Mouse (Mus musculus) myocyte (in vitro differentiated cells): ENCODE measurements at regions not wholly inside any gene's neighbourhood (a gene's known extent, or its start where the extent isn't known, plus 50 kb on each side); places are given as distances from the start of the nearest gene placed in this dataset.

ENCODE experiments used
- H3K27me3 ChIP-seq: one replicate; pipeline ENCODE4 v1.6.1; 2011; ENCODE audit not compliant: control insufficient read depth, insufficient read depth, insufficient read length
- H3K36me3 ChIP-seq: one replicate; pipeline ENCODE4 v1.6.1; 2011; ENCODE audit not compliant: control insufficient read depth, insufficient read depth
- H3K4me2 ChIP-seq: one replicate; pipeline ENCODE4 v1.6.1; 2011; ENCODE audit warnings: low read depth, control low read depth
- H3K4me3 ChIP-seq: one replicate; pipeline ENCODE4 v1.5.1; 2011; ENCODE audit warnings: mild to moderate bottlenecking, control low read depth, moderate library complexity
- H3K79me2 ChIP-seq: one replicate; pipeline ENCODE4 v1.6.1; 2011; ENCODE audit not compliant: control insufficient read depth, insufficient read depth
- H3ac ChIP-seq: one replicate; pipeline ENCODE4 v1.6.1; 2011; ENCODE audit not compliant: control insufficient read depth, insufficient read length
- CEBPB ChIP-seq: IDR thresholded peaks from 2 replicates; pipeline ENCODE4 v1.6.1; 2011; ENCODE audit warnings: mild to moderate bottlenecking, moderate library complexity; ENCODE audit not compliant: poor library complexity, insufficient read depth, severe bottlenecking
- E2F4 ChIP-seq: IDR thresholded peaks from one replicate; pipeline ENCODE4 v1.6.1; 2011; ENCODE audit warnings: mild to moderate bottlenecking, control low read depth, moderate library complexity; ENCODE audit not compliant: insufficient read depth
- MAX ChIP-seq: IDR thresholded peaks from one replicate; pipeline ENCODE4 v1.6.1; 2011; ENCODE audit warnings: low read depth, mild to moderate bottlenecking, control low read depth
- MYOD1 ChIP-seq, 3 experiments: IDR thresholded peaks; one replicate each; pipeline ENCODE4 v1.6.1; 2011; ENCODE audit warnings: control low read depth in 2 of 3, low read depth in 2 of 3, mild to moderate bottlenecking in 2 of 3, moderate library complexity in 1 of 3; ENCODE audit not compliant: insufficient read length in 2 of 3, control insufficient read depth in 1 of 3
- MYOG ChIP-seq, 3 experiments: IDR thresholded peaks; one replicate each; pipeline ENCODE4 v1.6.1; 2011; ENCODE audit warnings: control low read depth in 2 of 3, low read depth in 2 of 3, mild to moderate bottlenecking in 2 of 3; ENCODE audit not compliant: insufficient read length in 2 of 3, control insufficient read depth in 1 of 3, insufficient read depth in 1 of 3
- POLR2A ChIP-seq: IDR thresholded peaks from one replicate; pipeline ENCODE4 v1.6.1; 2011; ENCODE audit warnings: low read depth, mild to moderate bottlenecking, control low read depth, moderate library complexity; ENCODE audit not compliant: insufficient read length
- POLR2AphosphoS2 ChIP-seq: IDR thresholded peaks from one replicate; pipeline ENCODE4 v1.6.1; 2011; ENCODE audit warnings: low read depth, control low read depth; ENCODE audit not compliant: insufficient read length
- REST ChIP-seq: IDR thresholded peaks from one replicate; pipeline ENCODE4 v1.6.1; 2011; ENCODE audit warnings: mild to moderate bottlenecking, control low read depth, moderate library complexity; ENCODE audit not compliant: insufficient read depth, insufficient read length
- SRF ChIP-seq: IDR thresholded peaks from one replicate; pipeline ENCODE4 v1.6.1; 2011; ENCODE audit warnings: low read depth; ENCODE audit not compliant: control insufficient read depth, insufficient read length
- TCF12 ChIP-seq: IDR thresholded peaks from one replicate; pipeline ENCODE4 v1.6.1; 2011; ENCODE audit warnings: mild to moderate bottlenecking, control low read depth; ENCODE audit not compliant: poor library complexity, insufficient read depth, severe bottlenecking
- TCF3 ChIP-seq: IDR thresholded peaks from one replicate; pipeline ENCODE4 v1.6.1; 2011; ENCODE audit warnings: low read depth, control low read depth; ENCODE audit not compliant: insufficient read length
- USF1 ChIP-seq: IDR thresholded peaks from one replicate; pipeline ENCODE4 v1.6.1; 2011; ENCODE audit warnings: low read depth, mild to moderate bottlenecking, control low read depth, moderate library complexity

DNA sequence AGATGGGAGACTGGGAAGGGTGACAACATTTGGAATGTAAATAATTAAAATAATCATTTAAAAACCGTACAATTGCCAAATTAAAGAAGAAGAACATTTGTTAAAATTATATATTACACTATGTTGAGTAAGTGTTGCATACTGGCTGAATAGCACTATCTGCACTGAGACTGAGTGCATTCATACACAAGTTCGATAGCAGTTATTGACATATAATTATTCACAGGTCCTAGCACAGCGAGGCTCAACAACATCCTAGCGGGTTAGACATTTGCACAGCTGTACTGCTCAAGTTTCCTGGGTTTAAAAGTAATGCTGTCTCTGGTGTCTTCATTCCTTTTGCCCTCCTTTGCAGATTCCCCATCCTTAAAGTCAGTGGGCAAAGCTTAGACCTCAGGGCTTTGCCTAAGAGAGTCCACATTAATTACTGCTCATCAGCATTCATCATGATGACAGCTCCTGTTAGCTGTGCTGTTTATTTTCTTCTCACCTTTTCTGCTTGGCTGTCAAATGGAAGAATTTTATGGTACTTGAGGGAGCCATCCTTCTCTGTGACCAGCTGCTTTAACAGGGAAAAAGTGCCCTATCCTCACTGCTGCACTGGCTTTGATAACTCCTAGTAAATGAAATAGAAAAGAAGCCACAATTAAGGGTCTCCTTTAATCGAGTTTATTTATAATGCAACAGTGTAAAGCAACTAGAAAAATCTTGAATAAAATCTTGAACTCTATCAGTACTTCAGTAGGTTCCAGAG is 489.1 kb downstream of the Brinp3 start:
- Histone ChIP-seq H3K36me3 (no peaks in the 10 kb centered on the region), H3K27me3 (no peaks in the 10 kb centered on the region), H3K4me3 (no peak overlapping the region), H3K79me2 (no peaks in the 10 kb centered on the region), H3K4me2 (no peak overlapping the region), H3ac (no peak overlapping the region)
- TF ChIP-seq MAX (no peak), MYOD1 (IDR thresholded peaks at IDR 0.05; ENCODE audit: control insufficient read depth in 1 of 3, insufficient read length in 2 of 3, low read depth in 2 of 3) (no peak), E2F4 (no peak), TCF12 (no peak), USF1 (no peak), REST (no peak), MYOG (IDR thresholded peaks at IDR 0.05; ENCODE audit: control insufficient read depth in 1 of 3, insufficient read depth in 1 of 3, insufficient read length in 2 of 3, low read depth in 2 of 3) (no peak), TCF3 (no peak), POLR2A (no peak), SRF (no peak), POLR2AphosphoS2 (no peak), CEBPB (no peak)

DNA sequence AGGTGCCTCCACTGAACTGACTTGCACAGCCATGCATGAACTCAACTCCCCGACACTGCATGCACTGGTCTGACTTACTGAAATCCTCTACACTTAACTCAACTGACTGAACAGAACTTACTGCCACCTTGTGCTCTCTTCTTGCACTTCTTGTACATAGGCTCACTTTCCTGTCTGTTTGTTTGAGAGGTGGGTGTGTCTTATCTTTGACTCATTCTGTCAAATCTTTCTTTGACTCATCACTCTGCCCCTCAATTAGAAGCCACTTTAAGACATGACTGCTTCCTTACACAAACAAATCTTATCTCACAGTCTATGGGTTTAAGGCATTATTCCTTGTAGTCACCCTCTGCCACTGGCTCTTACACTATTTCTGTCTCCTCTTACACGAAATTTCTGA is 505.5 kb downstream of the Brinp3 start:
- no peaks in the 10 kb centered on the region for H3K36me3 ChIP-seq
- H3K4me2 ChIP-seq: no peak overlapping the region
- H3K79me2 ChIP-seq: no peaks in the 10 kb centered on the region
- no peak overlapping the region for H3ac ChIP-seq
- H3K4me3 ChIP-seq: no peak overlapping the region
- no peaks in the 10 kb centered on the region for H3K27me3 ChIP-seq
- TF ChIP-seq USF1 (no peak), MYOD1 (IDR thresholded peaks at IDR 0.05; ENCODE audit: control insufficient read depth in 1 of 3, insufficient read length in 2 of 3, low read depth in 2 of 3) (no peak), E2F4 (no peak), POLR2AphosphoS2 (no peak), TCF12 (no peak), MAX (no peak), CEBPB (no peak)

DNA sequence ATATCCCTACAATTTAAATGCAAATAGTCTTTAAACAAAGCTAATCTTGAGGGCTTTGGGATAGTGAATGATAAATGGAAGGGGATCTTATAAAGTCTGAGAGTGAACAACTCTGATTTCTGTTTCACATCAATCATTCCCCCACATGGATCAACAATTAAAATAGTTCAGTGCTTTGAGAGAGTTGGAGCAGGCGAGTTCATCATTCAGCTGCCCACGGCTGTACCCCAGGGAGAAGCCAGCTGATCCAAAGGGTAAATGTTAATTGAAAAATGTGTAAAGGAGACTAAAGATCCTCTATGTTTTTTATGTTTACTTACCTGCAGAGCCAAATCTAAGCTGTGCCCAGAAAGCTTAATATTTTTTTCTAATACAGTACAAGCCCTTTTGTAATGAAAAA is 553.2 kb downstream of the Brinp3 start:
- H3K4me3 ChIP-seq: no peak overlapping the region
- H3K79me2 ChIP-seq: no peaks in the 10 kb centered on the region
- no peaks in the 10 kb centered on the region for H3K36me3 ChIP-seq
- H3ac ChIP-seq: no peak overlapping the region
- TF ChIP-seq USF1: no peak
- TF ChIP-seq E2F4: no peak
- TF ChIP-seq MYOD1 (IDR thresholded peaks at IDR 0.05; ENCODE audit: control insufficient read depth in 1 of 3, insufficient read length in 2 of 3, low read depth in 2 of 3): no peak
- no peak for TF ChIP-seq MAX
- TF ChIP-seq TCF12: no peak
- TF ChIP-seq POLR2A: no peak
- no peak for TF ChIP-seq MYOG (IDR thresholded peaks at IDR 0.05; ENCODE audit: control insufficient read depth in 1 of 3, insufficient read depth in 1 of 3, insufficient read length in 2 of 3, low read depth in 2 of 3)
- TF ChIP-seq POLR2AphosphoS2: no peak
- TF ChIP-seq CEBPB: no peak
- TF ChIP-seq REST: no peak
- TF ChIP-seq TCF3: no peak
- TF ChIP-seq SRF: no peak
- no peak overlapping the region for H3K4me2 ChIP-seq
- no peaks in the 10 kb centered on the region for H3K27me3 ChIP-seq

DNA sequence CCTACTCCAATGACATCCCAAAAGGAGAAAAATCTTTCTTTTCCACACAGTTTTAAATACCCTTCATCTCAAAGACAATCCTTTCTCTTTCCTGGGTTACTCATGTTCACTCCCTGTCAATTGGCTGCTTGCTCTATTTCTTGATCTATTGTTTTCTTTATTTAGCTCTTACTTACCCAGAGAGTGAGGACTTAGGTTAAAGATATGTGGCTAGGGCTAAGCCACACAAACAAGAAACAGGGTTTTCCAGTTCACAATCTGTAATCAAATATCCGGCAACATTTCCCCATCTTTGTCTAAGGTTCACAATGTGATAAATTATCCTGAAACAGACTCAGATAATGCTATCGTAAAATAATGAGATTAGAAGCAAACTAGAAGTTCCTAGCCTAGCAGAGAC is 563.9 kb downstream of the Brinp3 start:
- Histone ChIP-seq H3ac (no peak overlapping the region), H3K27me3 (no peaks in the 10 kb centered on the region), H3K79me2 (no peaks in the 10 kb centered on the region), H3K4me2 (no peak overlapping the region), H3K4me3 (no peak overlapping the region), H3K36me3 (no peaks in the 10 kb centered on the region)
- TF ChIP-seq MYOD1 (IDR thresholded peaks at IDR 0.05; ENCODE audit: control insufficient read depth in 1 of 3, insufficient read length in 2 of 3, low read depth in 2 of 3) (no peak), TCF12 (no peak), REST (no peak), CEBPB (no peak), E2F4 (no peak), POLR2AphosphoS2 (no peak), POLR2A (no peak), USF1 (no peak), SRF (no peak)
